Mouse (Mus musculus) R1 (cell line): ENCODE measurements at regions not wholly inside any gene's neighbourhood (a gene's known extent, or its start where the extent isn't known, plus 50 kb on each side); places are given as distances from the start of the nearest gene placed in this dataset.
A peak's percentile ranks its signal among the peaks of the same experiment; 100 is the strongest.
"Not testable (repeated sequence)": the region's sequence is repeated elsewhere in the genome, so short reads cannot be mapped to it uniquely, and the experiment has no call there.

ENCODE experiments used
- DNase-seq: peaks from one replicate; pipeline ENCODE4 v3.0.0-alpha.2; 2018; ENCODE audit warnings: low read depth, low spot score

DNA sequence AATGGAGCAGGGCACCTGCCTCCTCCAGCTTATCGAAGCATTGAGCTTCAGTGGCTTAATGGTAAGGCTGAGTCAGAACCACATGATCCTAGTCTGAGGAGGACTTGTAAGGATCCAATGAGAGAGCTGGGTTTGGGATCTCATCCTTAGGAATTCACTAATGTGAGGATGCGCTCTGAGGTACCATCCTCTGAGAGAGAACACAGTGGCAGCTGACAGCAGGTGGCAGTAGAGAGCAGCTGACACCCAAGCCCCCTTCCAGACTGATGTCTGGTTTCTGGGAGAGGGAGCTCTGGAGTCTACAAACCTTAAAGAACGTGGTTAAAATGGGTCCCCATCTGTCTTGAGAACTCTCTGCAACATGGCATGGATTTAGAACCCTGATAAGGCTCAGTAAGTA, 137.8 kb downstream of the B3glct start:
- peak; percentile 61 for DNase-seq

DNA sequence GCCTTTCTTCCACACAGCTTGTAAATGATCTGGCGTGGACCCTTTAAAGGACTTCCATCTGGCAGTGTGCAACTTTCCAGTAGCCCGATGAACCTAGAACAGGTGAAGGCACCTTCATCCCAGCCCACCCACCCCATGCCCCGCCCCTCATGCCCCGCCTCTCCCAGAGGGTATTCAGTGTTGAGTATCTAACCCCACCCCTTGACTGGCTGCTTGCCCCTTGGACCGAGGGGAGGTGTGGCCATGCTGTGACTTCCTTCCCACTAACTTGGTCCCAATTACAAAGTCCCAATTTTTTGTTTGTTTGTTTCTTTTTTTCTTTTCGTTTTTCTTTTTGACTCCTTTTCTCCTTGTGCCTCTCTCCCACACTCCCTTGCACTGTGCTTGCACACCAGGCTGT, 140.8 kb downstream of the B3glct start:
- peak; percentile 70 for DNase-seq

DNA sequence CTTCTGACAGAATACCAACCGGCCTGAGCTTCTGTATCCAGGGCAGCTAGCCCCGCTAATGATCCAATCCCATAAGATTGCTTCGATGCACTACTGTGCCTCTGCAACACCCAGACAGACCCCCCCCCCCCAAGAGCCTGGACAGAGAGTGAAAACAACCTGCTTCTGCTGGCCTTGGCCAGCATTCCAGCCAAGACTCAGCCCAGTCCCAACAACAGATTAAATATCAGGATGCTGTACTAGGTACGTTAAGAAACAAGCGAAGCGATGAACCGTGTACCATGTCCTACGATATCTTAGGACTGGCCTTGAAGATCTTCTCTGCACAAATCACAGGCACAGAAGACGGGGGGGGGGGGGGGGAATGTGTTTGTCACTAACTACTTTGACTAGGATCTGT, 145.8 kb downstream of the B3glct start:
- no peak for DNase-seq

DNA sequence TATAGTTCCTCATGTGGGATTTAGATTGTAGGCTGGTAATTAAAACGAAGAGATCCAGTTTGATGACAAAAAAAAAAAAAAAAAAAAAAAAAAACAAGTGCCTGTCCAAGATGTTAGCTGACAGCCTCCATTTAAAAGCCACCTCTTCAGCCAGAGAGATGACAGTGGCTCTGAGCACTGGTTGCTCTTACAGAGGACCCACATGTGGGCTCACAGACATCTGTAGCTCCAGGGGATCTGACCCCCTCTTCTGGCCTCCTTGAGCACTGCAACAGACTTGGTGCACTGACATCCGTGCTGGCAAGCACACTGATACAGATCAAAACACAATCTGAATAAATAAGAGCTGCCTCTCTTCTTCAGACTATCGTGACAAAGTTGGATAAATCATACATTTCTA, 149.6 kb downstream of the B3glct start:
- DNase-seq: no peak

DNA sequence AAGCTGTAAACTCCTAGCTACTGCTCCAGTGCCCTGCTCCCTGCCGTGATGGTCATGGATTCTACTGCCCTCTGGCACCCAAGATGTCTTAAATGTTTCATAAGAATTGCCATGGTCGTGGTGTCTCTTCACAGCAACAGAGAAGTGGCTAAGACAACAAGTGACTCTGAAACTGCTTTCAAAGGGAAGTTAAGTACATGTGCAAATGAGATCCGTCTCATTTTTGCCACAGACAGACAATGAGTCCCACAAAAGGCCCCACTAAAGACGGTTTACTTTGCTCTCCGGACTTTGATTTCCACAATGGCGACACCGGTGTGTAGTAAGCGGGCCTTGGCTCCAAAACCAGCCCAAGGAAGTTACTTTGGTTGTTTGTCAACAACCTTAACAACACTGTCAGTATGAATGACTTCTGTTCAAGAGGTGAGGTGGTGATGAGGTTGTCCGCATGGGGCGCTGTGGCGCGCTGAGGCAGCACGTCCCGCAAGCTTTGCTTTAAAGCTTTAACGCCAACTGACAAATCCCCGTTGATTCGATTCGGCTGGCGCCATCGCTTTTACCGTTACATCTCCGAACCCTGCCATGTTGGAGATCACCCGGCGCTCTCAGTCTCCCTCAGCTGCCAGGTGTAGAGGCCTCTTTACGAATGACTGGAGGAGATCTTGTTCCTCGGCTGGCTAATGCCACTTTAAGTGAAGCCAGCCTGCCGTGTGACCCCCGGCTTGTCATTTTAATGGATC, 153.3 kb downstream of the B3glct start:
- DNase-seq: peak; percentile 82

DNA sequence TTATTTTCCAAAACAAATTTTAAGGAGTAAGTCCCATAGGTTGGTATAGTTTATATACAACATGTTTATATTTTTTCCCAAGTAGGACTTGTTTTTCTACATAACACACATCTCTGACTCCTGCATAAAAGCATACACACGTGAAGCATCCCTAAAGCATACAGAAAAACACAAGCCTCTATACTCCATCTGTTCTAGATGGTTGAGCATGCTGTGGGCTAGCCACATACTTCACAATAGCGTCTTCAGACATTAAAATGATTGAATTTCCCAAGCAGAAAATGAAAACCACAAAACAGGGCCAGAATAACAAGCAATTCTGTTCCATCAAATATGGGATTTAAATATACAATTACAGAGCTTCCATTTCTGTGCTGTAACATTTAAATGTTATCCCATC, 159.3 kb downstream of the B3glct start:
- DNase-seq: no peak

DNA sequence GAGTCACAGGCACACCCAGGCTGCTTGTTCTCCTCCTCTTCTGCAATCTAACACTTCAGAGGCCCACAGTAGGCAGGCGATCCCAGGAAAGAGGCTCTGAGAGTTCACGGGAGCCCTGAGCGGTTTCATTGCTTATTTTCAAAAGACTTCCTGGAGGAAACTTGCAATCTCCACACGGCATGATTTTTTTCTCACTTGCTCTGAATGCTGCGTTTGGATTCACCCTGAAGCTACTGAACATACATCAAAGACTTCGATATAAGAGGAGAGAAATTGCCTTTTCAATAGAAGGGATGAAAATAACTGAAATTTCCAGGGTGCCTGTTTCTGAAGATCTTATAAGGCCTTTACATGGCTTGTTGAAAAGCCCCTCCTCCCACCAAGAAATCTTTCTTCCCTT, 164.5 kb downstream of the B3glct start:
- DNase-seq: no peak

DNA sequence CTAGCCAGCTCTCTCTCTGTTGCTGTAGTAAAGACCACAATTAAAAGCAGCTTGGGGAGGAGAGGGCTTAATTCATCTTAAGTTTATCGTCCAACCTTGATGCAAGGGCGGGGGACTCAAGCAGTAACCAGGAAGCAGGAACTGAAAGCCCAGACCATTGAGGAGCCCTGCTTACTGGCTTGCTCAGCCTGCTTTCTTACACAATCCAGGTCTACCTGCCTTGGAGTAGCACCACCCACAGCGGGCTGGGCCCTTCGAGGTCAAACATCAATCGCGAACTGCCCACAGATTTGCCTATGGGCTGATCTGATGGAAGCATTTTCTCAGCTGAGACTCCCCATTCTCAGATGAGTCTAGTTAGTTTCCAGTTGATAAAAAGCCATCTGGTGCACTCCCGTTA, 165.3 kb downstream of the B3glct start:
- DNase-seq: no peak

DNA sequence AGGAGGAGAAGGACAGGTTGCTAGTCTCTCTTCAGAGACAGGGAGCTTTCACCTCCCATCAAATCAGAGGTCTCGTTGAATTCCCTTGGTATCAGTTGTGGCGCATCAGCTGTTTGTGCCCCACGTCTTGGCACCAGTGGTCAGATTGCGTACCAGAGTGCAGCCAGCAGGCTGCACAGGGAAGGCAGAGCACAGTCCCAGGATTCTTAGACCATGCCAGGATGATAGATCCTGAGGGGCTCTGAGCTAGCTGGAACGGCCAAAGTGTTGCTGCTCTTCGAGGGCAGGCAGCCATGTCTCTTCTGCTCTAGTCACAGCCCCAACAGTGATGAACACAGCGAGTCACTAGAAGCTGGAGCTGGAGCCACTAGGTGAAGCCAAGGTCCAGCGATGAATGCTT, 167.2 kb downstream of the B3glct start:
- no peak for DNase-seq

DNA sequence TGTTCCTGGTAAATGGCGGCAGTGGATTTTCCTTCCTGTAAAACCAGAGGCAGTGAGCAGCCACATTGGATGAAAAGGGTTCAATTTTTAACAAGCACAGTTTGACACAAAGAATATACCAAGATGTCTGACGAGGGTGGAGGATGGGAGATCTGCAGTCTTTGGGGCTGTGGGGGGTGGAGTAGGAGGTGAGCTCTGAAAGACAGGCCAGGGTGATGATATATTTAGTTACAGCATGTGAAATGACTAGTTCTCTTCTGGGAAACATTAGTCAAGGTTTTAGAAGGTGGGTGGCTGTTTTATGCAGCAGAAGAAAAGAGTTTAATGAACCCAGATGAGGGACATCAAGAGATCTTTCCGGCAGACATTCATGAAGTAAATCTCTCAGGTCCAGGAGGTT, 170.0 kb upstream of the Rxfp2 start:
- no peak for DNase-seq

DNA sequence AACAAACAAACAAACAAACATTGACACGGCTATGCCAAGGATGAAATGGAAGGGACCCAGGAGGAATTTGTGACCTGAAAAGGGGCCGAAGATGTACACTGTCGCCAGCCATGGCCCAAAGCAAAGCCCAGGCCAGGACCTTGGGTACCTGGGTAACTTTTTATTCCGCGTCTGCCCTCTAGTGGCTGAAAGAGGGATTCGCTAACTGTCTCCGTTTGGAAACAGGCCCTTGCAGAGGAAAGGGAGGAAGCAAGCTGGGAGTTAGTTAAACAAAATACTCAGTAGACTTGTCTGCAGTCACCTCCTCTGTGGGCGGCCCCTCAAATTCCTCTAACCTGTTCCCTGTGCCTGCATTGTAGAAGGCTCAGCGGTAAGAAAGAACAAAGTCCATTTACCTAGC, 167.5 kb upstream of the Rxfp2 start:
- peak; percentile 79 for DNase-seq

DNA sequence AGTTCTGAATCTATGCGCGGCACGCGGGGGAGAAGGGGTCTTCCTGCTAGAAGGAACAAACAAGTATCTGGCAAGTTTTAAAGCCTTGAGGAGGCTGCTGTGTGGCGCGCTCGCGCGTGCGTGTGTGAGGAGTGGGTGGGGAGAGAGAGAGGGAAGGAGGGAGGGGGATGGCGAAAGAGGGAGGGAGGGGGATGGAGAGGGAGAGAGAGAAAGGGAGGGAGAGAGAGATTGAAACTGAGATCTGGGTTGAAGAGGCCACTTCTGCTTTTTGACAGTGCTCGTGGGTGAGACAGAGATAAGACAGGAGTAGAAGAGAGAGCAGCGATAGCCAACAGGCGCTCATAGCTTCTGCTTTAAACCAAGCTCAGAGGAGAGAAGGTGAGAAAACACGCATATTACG, 166.0 kb upstream of the Rxfp2 start:
- no peak for DNase-seq

DNA sequence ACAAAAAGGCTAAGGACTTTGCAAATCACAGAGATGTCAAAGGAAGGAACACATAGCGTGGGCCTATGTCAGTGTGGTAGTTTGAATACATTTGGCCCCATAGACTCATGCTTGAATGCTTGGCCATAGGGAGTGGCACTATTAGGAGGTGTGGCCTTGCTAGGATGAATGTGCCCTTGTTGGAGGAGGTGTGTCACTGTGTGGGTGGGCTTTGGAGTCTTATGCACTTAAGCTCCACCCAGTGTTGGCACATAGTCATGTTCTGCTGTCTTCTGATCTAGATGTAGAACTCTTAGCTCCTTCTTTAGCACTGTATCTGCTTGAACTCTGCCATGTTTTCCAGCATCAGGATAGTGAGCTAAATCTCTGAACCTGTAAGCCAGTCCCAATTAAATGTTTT, 162.4 kb upstream of the Rxfp2 start:
- peak; percentile 34 for DNase-seq

DNA sequence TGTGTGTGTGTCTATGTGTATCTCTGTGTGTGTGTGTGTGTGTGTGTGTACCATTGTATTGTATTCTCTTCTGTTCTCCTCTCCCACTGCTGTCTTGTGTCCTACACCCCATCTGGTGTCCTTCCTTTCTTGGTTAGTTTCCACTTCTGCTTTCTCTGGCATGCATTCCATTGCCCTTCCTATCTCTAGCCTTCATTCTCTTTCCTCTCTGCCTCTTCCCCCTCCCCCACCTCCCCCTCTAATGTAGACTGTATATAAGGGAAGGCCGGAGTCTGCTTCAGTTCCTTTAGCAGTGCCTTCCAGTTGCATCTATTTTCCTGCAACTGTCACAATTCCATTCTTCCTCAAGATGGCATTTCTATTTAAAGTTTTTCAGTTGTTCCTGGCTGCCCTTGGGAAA, 161.5 kb upstream of the Rxfp2 start:
- DNase-seq: no peak

DNA sequence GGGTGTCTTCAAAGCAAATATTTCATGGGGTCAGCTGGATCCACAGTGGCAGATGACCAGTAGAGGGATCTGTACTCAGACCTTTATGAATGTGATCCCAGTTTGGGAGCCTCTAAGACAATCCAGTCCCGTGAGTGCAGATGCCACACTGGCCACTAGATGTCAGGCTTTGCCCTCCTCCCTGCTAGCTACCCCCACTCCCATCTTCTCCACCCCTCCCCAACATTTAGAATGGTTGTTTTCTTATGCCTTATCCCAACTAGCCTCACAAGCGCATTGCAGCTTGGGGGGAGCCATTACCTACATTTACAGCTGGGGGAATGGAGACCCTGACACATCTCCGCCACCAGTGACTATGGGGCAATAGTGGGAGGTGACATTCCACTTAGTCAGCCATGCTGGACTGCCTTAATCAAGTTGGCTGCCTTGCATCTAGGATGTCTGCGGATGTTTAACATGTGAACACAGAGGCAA, 156.9 kb upstream of the Rxfp2 start:
- DNase-seq: peak; percentile 68

DNA sequence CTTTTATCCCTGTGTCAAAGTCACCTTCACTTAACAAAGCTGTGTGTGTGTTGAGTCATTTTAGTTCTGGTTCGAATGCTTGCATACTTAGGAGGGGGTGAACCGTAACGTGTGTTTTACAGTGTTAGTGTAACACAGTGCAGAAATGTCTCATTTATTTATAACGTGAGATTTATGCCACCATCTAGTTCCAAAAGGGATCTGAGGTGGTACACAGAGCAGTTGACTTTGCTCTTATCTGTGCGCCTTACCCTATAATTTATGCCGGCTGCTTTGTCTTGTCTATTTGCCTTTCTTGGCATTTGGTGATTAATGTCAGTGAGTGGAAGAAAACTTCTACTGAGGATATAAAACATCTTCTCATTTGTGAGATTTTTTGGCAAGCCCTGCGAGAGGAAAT, 150.5 kb upstream of the Rxfp2 start:
- no peak for DNase-seq

DNA sequence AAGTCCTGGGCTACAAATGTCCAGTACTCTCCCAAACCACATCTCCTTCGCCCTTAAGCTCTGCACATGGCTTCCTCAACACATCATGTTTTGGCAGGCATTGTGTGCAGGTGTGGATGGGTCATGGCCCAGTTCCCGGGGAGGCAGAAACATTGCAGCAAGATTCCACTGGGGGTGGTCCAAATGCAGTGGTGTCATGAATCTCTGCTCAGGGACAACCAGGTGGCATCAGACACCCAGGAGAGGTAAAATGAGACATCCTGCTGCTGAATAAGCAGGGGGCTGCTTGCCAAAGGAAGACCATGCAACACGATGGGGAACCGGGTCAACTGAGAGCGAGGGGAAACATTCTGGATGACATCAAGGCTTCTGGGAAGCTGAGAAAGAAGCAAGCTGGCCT, 149.0 kb upstream of the Rxfp2 start:
- DNase-seq: no peak

DNA sequence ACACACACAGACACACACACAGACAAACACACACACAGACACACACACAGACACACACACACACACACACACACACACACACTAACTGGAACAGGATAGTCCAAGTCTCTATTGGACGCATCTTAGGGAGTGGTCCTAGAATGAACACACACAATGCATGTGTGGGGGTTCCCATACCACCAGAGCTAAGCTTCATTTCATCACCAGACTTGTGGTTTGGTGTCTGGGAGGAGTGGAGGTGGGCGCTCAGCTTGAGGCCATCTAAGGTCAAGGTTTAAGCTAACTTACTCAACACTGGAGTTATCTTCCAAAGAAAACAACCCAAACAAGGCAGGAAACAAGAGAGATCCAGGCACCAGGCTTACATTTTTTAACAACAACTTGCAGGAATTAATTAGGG, 147.9 kb upstream of the Rxfp2 start:
- no peak for DNase-seq

DNA sequence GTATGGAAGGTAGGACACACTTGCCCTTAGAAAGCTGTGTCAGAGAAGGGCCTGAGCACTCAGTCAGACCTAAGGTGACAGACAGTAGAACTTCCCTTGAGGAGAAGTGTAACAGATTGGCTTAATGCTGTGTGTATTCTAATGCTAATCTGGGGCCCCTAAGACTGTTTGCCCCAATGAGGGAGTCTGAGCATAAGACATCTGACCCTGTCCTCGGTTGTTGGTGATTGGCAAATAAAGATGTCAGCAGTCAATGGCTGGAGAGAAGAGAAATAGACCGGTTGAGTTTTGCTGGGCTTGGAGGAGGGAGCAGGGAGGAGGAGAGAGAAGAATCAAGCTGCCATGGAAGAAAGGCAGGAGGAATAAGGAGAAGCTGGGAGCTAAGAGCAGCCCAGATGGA, 147.0 kb upstream of the Rxfp2 start:
- no peak for DNase-seq

DNA sequence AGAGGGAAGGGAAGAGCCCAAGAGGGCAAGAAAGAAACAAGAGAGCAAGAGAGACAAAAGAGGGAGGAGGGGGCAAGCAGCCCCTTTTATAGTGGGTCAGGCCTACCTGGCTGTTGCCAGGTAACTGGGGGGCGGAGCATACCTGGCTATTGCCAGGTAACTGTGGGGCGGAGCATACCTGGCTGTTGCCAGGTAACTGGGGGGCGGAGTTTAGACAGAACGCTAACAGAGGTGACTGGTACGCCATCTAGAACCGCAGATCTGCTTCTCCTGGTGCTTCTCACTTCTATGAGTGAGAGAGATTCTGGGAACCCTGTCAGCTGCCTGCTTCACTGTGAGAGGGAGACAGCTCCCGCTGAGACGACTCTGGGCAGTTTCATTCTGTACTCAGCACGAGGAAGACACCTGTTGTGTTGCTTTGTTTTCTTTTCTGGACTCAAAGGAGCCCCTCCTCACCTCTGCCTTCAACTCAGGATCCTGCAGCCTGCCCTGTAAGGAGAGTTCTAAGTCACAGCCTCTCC, 144.9 kb upstream of the Rxfp2 start:
- DNase-seq: peak; percentile 78

DNA sequence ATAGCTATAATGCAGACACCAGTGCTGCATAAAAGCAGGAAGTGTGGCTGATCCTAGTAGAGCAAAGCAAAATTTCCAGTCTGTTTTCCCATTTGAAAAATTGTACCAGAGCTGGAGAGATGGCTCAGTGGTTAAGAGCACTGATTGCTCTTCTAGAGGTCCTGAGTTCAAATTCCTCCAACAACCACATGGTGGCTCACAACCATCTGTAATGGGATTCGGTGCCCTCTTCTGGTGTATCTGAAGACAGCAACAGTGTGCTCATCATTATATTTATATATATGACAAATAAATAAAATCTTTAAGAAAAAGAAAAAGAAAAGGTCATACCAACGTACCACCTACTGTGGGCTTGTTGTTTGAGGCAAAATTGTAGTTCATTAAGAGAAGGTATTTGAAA, 144.1 kb upstream of the Rxfp2 start:
- no peak for DNase-seq

DNA sequence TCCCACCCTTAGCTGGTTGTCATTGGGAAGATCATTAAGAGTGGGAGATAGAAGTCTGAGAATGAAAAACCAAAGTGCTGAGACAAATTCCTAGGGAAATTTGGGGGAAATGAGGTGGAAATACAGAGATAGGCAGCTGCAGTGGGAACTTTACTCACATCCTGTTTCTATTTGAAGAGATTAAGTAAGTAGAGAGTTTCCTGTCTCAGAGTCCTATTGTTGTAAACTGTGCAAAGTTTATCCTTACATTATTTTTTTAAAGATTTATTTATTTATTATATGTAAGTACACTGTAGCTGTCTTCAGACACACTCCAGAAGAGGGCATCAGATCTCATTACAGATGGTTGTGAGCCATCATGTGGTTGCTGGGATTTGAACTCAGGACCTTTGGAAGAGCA, 126.0 kb upstream of the Rxfp2 start:
- not testable (repeated sequence) for DNase-seq

DNA sequence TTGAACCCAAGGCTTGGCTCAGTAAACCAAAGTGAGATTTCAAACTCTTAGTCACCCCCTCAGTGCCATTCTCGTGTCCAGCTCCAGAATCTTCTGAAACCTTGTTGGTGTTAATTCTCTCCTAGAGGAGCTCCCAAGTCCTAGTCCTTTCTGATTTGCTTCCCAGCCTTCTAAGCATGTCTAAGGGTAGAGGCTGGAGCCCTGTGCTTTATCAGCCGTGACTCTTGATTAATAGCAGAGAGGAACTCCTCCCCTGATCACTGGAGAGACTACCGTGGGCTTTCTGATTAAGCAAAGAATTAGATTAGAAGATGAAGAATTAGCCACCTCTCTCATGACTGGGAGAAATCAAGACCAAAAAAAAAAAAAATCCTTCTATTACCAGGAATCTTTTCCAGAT, 111.5 kb upstream of the Rxfp2 start:
- no peak for DNase-seq
